Mouse (Mus musculus) T-helper 2 cell (primary cell): Measurements from ENCODE around the gene Gm5580.
"Not testable (repeated sequence)": the region's sequence is repeated elsewhere in the genome, so short reads cannot be mapped to it uniquely, and the experiment has no call there.

ENCODE experiments used
- in situ Hi-C: fragments of 300-600 bp; cut with MboI, MseI; formaldehyde crosslinking; loops from one replicate; pipeline ENCODE4 v1.15.1; 2025; ENCODE audit warnings: high pct_unique_total_duplicates

Gm5580 gene

GRCm38 (mm10) chr6:116550841-116551240, at the start of gene Gm5580:
Gene Gm5580, plus strand, starts transcription at chr6:116551141.
- in situ Hi-C loops: loop anchor here (25.0 kb wide), 1 partner anchor 264 kb away; no protein-coding TSS in a partner anchor

GRCm38 (mm10) chr6:116506302-116507003, 44.5 kb upstream of the Gm5580 start, which contains the start of gene Olfr212:
Gene Olfr212, plus strand, starts transcription at chr6:116506516.
- in situ Hi-C loops: not testable (repeated sequence)

- in situ Hi-C loops: no loop called here
These were observed 36.1 kb upstream of the Gm5580 start for GRCm38 (mm10) chr6:116514832-116515231.

GRCm38 (mm10) chr6:116538156-116538555, 12.8 kb upstream of the Gm5580 start, which contains the start of gene Olfr213:
Gene Olfr213, plus strand, starts transcription at chr6:116538456.
- in situ Hi-C loops: no loop called here

GRCm38 (mm10) chr6:116542500-116542899, 8.4 kb upstream of the Gm5580 start:
- in situ Hi-C loops: no loop called here

- in situ Hi-C loops: loop anchor here (25.0 kb wide), 1 partner anchor 267 kb away; no protein-coding TSS in a partner anchor
These were observed 3.0 kb downstream of the Gm5580 start, which contains the start of gene Olfr214 for GRCm38 (mm10) chr6:116553935-116554334. Gene Olfr214, plus strand, starts transcription at chr6:116554235.

- in situ Hi-C loops: loop anchor here (25.0 kb wide), 1 partner anchor 268 kb away; no protein-coding TSS in a partner anchor
These were observed 4.0 kb downstream of the Gm5580 start for GRCm38 (mm10) chr6:116554952-116555351.

GRCm38 (mm10) chr6:116569834-116570233, 18.9 kb downstream of the Gm5580 start:
- in situ Hi-C loops: loop anchor here (10.0 to 25.0 kb wide), 2 partner anchors 155 to 283 kb away; no protein-coding TSS in a partner anchor

GRCm38 (mm10) chr6:116584095-116584494, 33.2 kb downstream of the Gm5580 start, which contains the start of gene Olfr215:
Gene Olfr215, minus strand, starts transcription at chr6:116584195.
- in situ Hi-C loops: no loop called here

GRCm38 (mm10) chr6:116600969-116601368, 50.0 kb downstream of the Gm5580 start:
- in situ Hi-C loops: not testable (repeated sequence)
